Mouse (Mus musculus): Measurements from ENCODE around the gene 1110059E24Rik. TPM values are rescaled to one million over a fixed set of nuclear protein-coding genes. Genes with fewer than 3 reads are reported as not detected.
A peak's percentile ranks its signal among the peaks of the same experiment; 100 is the strongest.

Gene 1110059E24Rik
- polyA plus RNA-seq, 1 experiment from 2014 or later = 79.2 TPM

DNA sequence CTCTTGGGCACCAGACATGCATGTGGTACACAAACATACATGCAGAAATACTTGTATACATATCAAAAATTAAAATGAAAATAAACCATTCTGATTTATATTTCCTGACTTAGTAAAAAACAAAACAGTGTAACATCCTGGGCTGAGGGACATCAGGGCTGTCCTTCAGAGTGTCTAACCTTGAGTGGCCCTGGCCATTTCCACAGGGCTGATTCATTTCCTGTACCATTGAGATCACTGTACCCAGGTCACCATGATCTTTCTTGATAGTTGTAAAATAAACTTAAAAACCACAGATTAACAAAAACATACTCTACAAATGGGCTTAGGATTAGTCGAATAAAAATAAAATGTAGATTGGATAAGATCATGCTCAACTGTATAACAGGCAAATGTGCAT, 66.2 kb downstream of the 1110059E24Rik start:
- Histone ChIP-seq H3K4me1 (0 out of 2 replicates have a peak, but pooled peaks cover 5% of the 10 kb centered on the region), H3K27me3 (ENCODE audit: low read depth, poor library complexity, severe bottlenecking) (no peaks in the 10 kb centered on the region), H3K4me3 (no peak overlapping the region), H3K9me3 (replicated peaks) (no peaks in the 10 kb centered on the region), H3K27ac (replicated peaks) (no peak overlapping the region), H3K36me3 (peaks cover 3% of the 10 kb centered on the region)
- 90% methylated on average over 1 of the region's 1 CpGs for WGBS
- no peak for DNase-seq (ENCODE audit: low spot score)

DNA sequence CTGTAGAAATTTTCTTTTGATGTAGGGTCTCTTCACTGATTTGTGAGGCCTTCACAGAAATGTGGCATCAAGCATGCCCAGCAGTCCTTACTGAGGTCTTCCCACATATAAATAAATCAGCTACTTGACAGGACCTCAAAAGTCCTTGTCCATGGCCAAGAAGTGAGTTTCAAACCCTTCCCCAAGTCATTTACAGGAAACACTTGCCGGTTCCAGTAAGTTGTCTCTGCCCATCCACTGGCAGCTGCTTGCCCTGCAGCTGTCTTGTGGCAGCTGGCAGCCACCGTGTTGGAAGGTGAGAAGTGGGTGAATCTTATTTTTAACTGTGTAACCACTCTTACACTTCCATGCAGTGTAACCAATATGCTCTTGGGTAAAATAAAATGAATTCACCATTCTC, 66.9 kb downstream of the 1110059E24Rik start:
- 92% methylated on average over 2 of the region's 2 CpGs for WGBS
- H3K9me3 ChIP-seq (replicated peaks) = no peaks in the 10 kb centered on the region
- H3K36me3 ChIP-seq = no peaks in the 10 kb centered on the region
- H3K4me3 ChIP-seq = no peak overlapping the region
- H3K4me1 ChIP-seq = peaks cover 8% of the 10 kb centered on the region; the same call in 1 of the 2 replicates
- H3K27me3 ChIP-seq (ENCODE audit: low read depth, poor library complexity, severe bottlenecking) = no peaks in the 10 kb centered on the region
- no peak overlapping the region for H3K27ac ChIP-seq (replicated peaks)
- no peak for DNase-seq (ENCODE audit: low spot score)

DNA sequence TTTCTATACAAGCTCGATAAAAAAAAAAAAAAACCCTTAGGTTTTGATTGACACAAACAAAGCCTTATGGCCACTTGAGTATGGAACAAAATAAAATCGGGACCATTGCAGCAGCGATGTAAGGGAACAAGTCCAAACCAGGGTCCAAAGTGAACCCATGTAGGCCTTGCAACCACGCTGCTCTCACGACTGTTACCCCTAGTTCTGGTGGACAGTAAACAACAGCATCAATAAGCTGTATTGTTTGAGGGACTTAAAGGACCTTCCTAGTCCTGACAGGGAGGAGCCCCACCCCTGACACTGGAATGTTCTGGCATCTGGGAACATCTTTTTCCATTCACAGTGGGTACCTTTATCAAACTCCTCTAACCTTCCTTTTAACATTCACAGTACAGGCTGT, 68.8 kb downstream of the 1110059E24Rik start:
- Histone ChIP-seq H3K9me3 (replicated peaks) (no peaks in the 10 kb centered on the region), H3K4me1 (peaks cover 8% of the 10 kb centered on the region; the same call in 1 of the 2 replicates), H3K4me3 (no peak overlapping the region), H3K36me3 (no peaks in the 10 kb centered on the region), H3K27me3 (ENCODE audit: low read depth, poor library complexity, severe bottlenecking) (no peaks in the 10 kb centered on the region), H3K27ac (replicated peaks) (no peak overlapping the region)
- DNase-seq (ENCODE audit: low spot score) = no peak
- 85% methylated on average over 5 of the region's 5 CpGs for WGBS

DNA sequence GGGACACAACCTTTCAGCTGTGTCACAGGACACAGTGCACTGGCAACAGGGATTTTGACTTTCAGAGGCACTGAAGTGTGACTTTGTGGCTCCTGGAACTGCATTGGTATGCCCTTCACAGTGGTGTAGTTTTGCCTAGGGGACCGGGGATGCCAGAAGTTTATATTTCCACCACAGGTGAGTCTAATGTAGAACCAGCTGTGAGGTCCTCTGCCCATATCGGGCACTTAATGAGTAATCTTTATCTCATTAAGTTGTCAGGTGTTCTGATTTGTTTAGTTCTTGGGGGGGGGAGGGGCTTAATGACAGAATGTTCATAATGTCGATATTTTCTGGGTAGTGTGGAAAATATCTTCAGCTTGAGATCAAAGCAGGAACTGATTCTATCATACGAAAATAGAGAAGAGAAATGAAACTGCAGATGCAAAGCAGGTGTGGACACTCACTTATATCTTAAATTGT, 69.2 kb downstream of the 1110059E24Rik start:
- Histone ChIP-seq H3K27me3 (ENCODE audit: low read depth, poor library complexity, severe bottlenecking) (no peaks in the 10 kb centered on the region), H3K4me1 (peaks cover 8% of the 10 kb centered on the region; the same call in 1 of the 2 replicates), H3K36me3 (no peaks in the 10 kb centered on the region), H3K4me3 (no peak overlapping the region), H3K27ac (replicated peaks) (no peak overlapping the region), H3K9me3 (replicated peaks) (no peaks in the 10 kb centered on the region)
- 91% methylated on average over 4 of the region's 4 CpGs for WGBS
- DNase-seq (ENCODE audit: low spot score) = no peak

DNA sequence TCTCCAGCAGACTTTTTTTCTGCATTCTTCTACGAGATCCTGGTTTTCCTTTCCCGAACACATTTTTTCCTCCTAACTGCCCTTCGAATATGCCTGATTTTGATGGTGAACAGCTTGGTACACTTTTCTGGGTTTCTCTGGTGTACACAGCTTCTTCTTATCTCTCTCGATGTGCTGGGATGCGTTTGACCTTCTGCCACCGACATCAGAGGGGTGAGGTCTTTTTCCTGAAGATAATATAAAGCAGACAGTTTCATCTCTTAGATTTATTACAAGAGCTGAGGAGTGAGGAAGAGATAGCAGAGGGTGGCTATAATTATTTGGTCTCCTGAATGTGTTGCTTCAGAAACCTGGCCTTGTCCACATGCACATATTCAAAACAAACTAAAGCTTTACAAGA, 71.4 kb downstream of the 1110059E24Rik start:
- DNase-seq (ENCODE audit: low spot score) = no peak
- no peak overlapping the region for H3K4me3 ChIP-seq
- no peaks in the 10 kb centered on the region for H3K9me3 ChIP-seq (replicated peaks)
- H3K27me3 ChIP-seq (ENCODE audit: low read depth, poor library complexity, severe bottlenecking) = no peaks in the 10 kb centered on the region
- no peak overlapping the region for H3K27ac ChIP-seq (replicated peaks)
- peaks cover 3% of the 10 kb centered on the region; the same call in 1 of the 2 replicates for H3K4me1 ChIP-seq
- no peaks in the 10 kb centered on the region for H3K36me3 ChIP-seq
- WGBS = 85% methylated on average over 6 of the region's 6 CpGs

DNA sequence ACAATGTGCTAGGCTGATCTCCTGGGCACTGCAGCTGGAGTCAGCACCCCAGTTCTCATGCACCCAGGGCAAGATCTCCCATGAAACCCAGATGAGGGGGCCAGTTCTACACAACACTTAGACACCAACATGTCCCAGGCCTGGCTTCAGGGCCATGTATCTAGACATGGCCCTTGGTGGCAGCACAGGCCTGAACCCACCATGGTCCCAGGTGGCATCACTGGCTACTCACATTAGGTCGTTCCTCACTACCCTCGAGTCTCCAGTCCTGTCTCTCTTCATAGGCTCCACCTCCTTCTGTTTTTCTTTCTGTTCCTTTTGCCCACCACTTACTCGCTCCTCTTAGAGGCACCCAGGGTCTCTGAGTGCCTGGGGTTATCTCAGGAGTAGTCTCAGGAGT, 72.9 kb downstream of the 1110059E24Rik start:
- WGBS = 81% methylated on average over 3 of the region's 3 CpGs
- DNase-seq (ENCODE audit: low spot score) = no peak
- Histone ChIP-seq H3K9me3 (replicated peaks) (no peaks in the 10 kb centered on the region), H3K27me3 (ENCODE audit: low read depth, poor library complexity, severe bottlenecking) (no peaks in the 10 kb centered on the region), H3K4me1 (peaks cover 3% of the 10 kb centered on the region; the same call in 1 of the 2 replicates), H3K36me3 (no peaks in the 10 kb centered on the region), H3K4me3 (no peak overlapping the region), H3K27ac (replicated peaks) (no peak overlapping the region)

DNA sequence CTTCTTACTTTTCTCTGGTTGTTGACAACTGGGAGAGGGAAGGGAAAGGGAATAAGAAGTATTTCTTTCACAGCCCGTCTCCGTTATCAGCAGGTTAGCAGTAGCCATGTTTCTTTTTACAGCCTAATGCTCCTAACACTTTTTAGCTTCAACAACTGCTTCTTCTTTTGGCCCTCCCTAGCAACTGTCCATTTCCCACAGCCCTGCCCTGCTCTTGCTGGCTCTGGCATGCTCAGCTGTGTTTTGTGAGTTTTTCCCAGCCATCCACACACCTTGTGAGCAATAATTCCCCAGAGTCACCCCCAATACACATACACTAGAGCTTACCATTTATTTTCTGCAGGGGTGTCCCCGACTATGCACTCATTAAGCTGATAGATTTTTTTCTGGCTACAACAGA, 75.3 kb downstream of the 1110059E24Rik start:
- H3K4me3 ChIP-seq = no peak overlapping the region
- 75% methylated on average over 3 of the region's 3 CpGs for WGBS
- H3K4me1 ChIP-seq = peaks cover 3% of the 10 kb centered on the region; the same call in 1 of the 2 replicates

DNA sequence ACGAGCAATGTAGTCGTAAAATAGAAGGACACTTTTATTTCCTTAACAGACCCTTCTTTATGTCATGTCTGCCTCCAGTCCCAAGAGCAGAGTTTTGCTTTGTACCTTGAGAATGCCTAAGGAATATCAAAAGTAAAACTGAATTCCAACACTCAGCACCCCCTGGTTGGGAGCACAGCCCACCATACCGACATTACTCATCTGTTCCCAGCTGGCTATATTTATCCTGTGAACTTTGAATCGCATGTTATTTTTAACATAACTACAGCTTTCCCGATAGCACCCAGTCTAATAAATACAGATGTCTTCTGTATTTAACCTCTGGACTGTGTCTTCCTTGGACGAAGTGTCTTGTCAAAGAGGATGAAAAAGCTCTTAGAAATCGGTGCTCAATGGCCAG, 80.8 kb downstream of the 1110059E24Rik start:
- no peak for DNase-seq (ENCODE audit: low spot score)
- WGBS = 91% methylated on average over 7 of the region's 7 CpGs

More for the DNA sequence above, 75.3 kb downstream of the 1110059E24Rik start:
- Histone ChIP-seq H3K9me3 (replicated peaks) (no peaks in the 10 kb centered on the region), H3K27me3 (ENCODE audit: low read depth, poor library complexity, severe bottlenecking) (no peaks in the 10 kb centered on the region), H3K27ac (replicated peaks) (no peak overlapping the region), H3K36me3 (no peaks in the 10 kb centered on the region)
- no peak for DNase-seq (ENCODE audit: low spot score)

DNA sequence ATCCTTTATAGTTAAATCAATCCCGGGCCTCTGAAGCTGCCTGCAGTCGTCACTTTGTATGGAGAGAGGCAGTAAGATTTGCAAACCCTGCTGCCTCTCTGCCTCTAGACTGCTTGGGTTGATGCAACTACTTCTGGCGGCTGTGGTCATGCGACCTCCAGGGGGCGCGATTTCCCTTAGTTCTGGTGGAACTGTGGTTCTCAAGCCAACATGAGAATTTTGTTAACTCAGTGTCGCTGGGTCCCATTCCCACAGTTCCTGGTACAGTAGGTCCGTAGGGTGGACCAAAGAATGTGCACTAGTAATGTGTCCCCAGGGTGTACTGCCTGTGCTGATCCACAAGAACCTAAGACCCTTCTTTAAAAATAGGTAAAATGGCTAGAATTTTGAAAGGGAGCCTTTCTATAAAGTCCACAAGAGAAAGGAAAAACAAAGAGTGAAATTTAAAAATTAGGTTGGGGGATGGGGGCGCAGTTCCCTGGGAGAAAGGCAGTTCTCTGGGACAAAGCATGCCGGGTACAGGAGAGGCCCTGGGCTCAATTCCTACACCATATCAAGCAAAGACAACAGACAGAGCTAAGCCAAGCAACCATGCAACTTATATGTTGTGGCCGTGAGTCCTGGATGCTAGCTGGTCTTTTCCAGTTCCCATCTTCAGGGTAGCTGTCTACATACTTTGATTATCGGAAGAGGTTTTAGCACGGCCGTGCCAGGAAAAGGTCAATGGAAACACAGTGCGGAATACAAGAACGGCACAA, 81.4 kb downstream of the 1110059E24Rik start:
- peaks cover 9% of the 10 kb centered on the region; the same call in 1 of the 2 replicates for H3K4me1 ChIP-seq
- H3K4me3 ChIP-seq = no peak overlapping the region
- no peak overlapping the region for H3K27ac ChIP-seq (replicated peaks)
- H3K36me3 ChIP-seq = no peaks in the 10 kb centered on the region
- H3K27me3 ChIP-seq (ENCODE audit: low read depth, poor library complexity, severe bottlenecking) = no peaks in the 10 kb centered on the region
- WGBS = 51% methylated on average over 16 of the region's 16 CpGs
- no peaks in the 10 kb centered on the region for H3K9me3 ChIP-seq (replicated peaks)
- DNase-seq (ENCODE audit: low spot score) = peak; percentile 80

More for the DNA sequence above, 80.8 kb downstream of the 1110059E24Rik start:
- Histone ChIP-seq H3K9me3 (replicated peaks) (no peaks in the 10 kb centered on the region), H3K27me3 (ENCODE audit: low read depth, poor library complexity, severe bottlenecking) (no peaks in the 10 kb centered on the region), H3K4me3 (no peak overlapping the region), H3K27ac (replicated peaks) (no peak overlapping the region), H3K4me1 (peaks cover 9% of the 10 kb centered on the region; the same call in 1 of the 2 replicates), H3K36me3 (no peaks in the 10 kb centered on the region)

DNA sequence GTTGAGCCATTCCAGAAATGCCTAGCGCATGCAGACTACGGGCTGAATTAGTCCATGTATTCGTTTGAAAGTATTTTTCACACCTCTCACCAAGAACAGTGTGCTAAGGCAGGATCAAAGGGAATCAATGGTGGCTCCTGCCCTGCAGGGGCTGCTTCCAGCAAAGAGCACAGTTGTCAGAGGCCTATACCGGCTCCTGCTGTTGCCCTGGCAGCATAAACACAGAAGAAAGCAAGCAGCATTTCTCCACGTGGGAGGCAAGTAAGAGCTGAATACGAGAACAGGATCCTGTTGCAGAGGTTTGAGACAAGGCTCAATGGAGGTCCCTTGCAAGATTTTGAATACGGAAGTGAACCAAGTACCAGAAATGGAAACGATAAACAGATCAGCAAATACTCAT, 82.0 kb downstream of the 1110059E24Rik start:
- no peaks in the 10 kb centered on the region for H3K27me3 ChIP-seq (ENCODE audit: low read depth, poor library complexity, severe bottlenecking)
- H3K27ac ChIP-seq (replicated peaks) = no peak overlapping the region
- H3K4me3 ChIP-seq = no peak overlapping the region
- peaks cover 9% of the 10 kb centered on the region; the same call in 1 of the 2 replicates for H3K4me1 ChIP-seq
- DNase-seq (ENCODE audit: low spot score) = peak; percentile 18
- 46% methylated on average over 8 of the region's 8 CpGs for WGBS
- H3K9me3 ChIP-seq (replicated peaks) = no peaks in the 10 kb centered on the region
- H3K36me3 ChIP-seq = no peaks in the 10 kb centered on the region

DNA sequence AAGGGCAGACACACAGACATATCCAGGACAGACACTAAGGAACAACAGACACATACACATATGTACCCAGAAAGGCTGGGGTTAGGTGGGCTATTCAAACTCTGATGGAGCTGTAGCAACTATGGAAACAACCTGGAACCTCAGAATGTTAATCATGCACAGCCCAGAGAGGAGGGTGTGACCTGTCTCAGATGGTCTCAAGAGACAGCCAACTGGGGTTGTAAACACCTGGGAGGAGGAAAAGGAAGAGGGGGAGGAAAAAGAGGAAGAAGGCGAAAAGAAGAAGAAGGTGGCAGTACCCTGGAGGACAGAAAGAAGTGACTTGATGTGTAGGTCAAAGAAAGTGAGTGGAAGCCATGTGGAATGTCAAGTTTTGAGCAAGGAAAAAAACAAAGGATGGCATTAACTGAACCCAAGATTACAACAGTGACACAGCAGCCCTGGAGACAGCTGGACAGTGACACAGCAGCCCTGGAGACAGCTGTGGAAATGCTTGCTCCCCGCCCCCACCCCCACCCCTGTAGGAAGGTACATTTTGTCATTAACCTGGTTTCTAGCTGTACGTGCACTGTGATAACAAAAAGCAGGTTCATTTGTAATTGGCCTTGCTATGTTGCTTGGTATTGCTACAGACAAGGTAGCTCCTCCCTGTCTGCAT, 84.1 kb downstream of the 1110059E24Rik start:
- Histone ChIP-seq H3K4me3 (no peak overlapping the region), H3K27me3 (ENCODE audit: low read depth, poor library complexity, severe bottlenecking) (no peaks in the 10 kb centered on the region), H3K9me3 (replicated peaks) (no peaks in the 10 kb centered on the region), H3K27ac (replicated peaks) (no peak overlapping the region), H3K4me1 (peaks cover 12% of the 10 kb centered on the region; the same call in 1 of the 2 replicates), H3K36me3 (no peaks in the 10 kb centered on the region)
- DNase-seq (ENCODE audit: low spot score) = no peak
- WGBS = 88% methylated on average over 3 of the region's 3 CpGs

DNA sequence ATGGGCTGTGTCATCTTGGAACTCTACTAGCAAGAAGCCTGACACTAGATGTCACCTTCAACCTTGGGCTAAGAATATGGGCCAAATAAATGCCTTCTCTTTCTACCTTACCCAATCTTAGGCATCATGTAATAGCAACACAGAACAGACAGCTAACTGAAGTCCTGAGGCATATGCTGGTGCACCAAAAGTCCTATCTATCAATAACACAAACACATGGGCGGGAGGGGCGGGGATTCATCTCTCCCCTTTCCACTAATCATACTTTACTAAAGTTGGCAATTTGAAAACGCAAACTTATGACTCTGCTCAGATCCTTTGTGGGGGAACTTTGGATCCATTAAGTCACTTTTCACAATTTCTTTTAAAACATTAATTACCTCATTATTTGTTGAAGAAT, 84.8 kb downstream of the 1110059E24Rik start:
- no peak for DNase-seq (ENCODE audit: low spot score)
- Histone ChIP-seq H3K27me3 (ENCODE audit: low read depth, poor library complexity, severe bottlenecking) (no peaks in the 10 kb centered on the region), H3K4me1 (peaks cover 12% of the 10 kb centered on the region; the same call in 1 of the 2 replicates), H3K4me3 (no peak overlapping the region), H3K27ac (replicated peaks) (no peak overlapping the region), H3K9me3 (replicated peaks) (no peaks in the 10 kb centered on the region), H3K36me3 (no peaks in the 10 kb centered on the region)
- WGBS = 88% methylated on average over 3 of the region's 3 CpGs

DNA sequence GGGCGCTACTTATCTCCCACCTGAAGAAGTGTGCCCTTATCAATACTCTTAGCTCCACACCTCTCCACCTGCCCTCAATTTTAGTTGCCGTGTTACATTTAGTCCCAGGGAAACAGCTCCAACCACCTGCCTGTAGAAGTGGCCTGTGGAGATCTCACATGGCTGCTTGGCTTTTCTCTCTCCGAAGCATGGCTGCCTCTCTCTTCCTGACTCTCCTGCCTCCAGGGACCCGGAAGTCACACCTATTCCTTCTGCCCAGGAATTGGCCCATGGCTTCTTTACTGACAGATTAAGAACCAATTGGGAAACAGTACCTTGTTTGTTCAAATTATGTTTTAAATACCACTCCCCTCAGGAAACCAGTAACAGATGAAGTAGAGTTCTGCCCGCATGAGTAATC, 86.3 kb downstream of the 1110059E24Rik start:
- H3K4me1 ChIP-seq = peaks cover 12% of the 10 kb centered on the region; the same call in 1 of the 2 replicates
- H3K27me3 ChIP-seq (ENCODE audit: low read depth, poor library complexity, severe bottlenecking) = no peaks in the 10 kb centered on the region
- WGBS = 94% methylated on average over 5 of the region's 5 CpGs
- DNase-seq (ENCODE audit: low spot score) = no peak
- no peaks in the 10 kb centered on the region for H3K9me3 ChIP-seq (replicated peaks)
- H3K36me3 ChIP-seq = no peaks in the 10 kb centered on the region
- no peak overlapping the region for H3K27ac ChIP-seq (replicated peaks)
- H3K4me3 ChIP-seq = no peak overlapping the region

All from midbrain, embryonic 10.5 days (tissue).